Mouse (Mus musculus): Measurements from ENCODE around the gene Il6st. TPM values are rescaled to one million over a fixed set of nuclear protein-coding genes. Genes with fewer than 3 reads are reported as not detected.
A peak's percentile ranks its signal among the peaks of the same experiment; 100 is the strongest.

The Il6st gene
- polyA plus RNA-seq, 1 experiment = 33.6 TPM

DNA sequence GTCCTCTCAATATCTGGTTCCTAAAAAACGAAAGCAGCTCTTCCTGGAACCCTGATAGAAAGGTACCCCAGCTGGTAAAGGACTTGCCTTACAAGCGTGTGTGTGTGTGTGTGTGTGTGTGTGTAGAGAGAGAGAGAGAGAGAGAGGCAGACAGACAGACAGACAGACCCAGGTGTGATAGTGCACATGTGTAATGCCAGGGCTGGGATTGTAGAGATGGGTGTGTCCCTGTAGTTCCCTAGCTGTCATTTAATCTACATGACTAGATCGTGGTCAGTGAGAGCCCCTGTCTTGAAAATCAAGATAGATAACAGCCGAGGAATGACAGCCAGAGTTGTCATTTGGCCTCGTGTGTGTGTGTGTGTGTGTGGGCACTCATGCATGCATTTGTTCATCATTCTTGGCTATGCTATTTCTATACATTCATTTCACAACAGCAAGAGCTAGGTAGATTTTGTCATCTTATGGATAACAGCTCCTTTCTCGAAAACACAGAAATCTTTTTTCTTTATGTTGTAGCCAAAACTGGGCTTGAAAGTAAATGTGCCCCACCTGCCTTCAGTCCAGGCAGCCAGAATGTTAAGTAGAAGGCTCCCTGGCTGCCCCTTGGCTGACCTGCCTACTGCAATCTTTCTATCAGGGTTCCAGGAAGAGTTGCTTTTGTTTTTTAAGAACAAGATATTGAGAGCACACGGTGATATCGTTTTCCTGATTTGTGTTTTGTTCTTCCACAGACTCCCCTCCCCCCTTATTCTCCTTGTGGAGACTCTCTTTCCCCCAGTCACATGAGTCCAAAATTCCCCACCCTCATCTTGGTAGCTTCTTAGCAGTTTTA, 28.4 kb upstream of the Il6st start:
- DNase-seq = no peak
- no peaks in the 10 kb centered on the region for H3K36me3 ChIP-seq (ENCODE audit: control insufficient read depth, insufficient read depth, low read length)
- H3K27me3 ChIP-seq (replicated peaks; ENCODE audit: control insufficient read depth, insufficient read depth, low read length) = no peaks in the 10 kb centered on the region
- H3K4me3 ChIP-seq (ENCODE audit: insufficient read depth, low read depth, low read length) = no peak overlapping the region
- no peak for TF ChIP-seq CTCF (conservative IDR thresholded peaks at IDR 0.05; ENCODE audit: insufficient read depth, insufficient read length, low read depth, low read length)
- no peak for TF ChIP-seq POLR2A (IDR thresholded peaks at IDR 0.05; ENCODE audit: low read depth, low read length)
- H3K4me1 ChIP-seq (ENCODE audit: control insufficient read depth, insufficient read depth, low read length) = peaks cover 2% of the 10 kb centered on the region; the same call in 1 of the 2 replicates
- 56% methylated on average over 8 of the region's 8 CpGs for WGBS
- no peak overlapping the region for H3K27ac ChIP-seq (ENCODE audit: insufficient read depth, low read depth, low read length)

DNA sequence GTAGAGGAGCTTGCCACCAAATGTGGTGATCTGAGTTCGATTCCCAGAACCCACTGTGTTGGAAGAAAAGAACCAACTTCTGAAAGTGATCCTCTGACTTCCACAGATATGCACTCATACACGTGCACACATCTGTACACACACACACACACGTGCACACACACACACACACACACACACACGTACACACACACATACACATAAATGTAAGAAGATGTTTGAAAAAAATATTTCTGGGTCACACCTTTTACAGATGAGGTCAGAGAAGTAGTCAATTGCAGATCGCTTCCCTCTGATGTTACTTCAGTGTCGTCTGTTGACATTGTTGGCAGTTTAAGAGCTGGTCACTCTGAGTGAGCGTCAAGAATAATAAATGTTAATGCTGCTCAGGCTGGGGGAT, 27.6 kb upstream of the Il6st start:
- no peak overlapping the region for H3K27ac ChIP-seq (ENCODE audit: insufficient read depth, low read depth, low read length)
- H3K27me3 ChIP-seq (replicated peaks; ENCODE audit: control insufficient read depth, insufficient read depth, low read length) = no peaks in the 10 kb centered on the region
- no peak overlapping the region for H3K4me3 ChIP-seq (ENCODE audit: insufficient read depth, low read depth, low read length)
- H3K4me1 ChIP-seq (ENCODE audit: control insufficient read depth, insufficient read depth, low read length) = peaks cover 2% of the 10 kb centered on the region; the same call in 1 of the 2 replicates
- TF ChIP-seq POLR2A (IDR thresholded peaks at IDR 0.05; ENCODE audit: low read depth, low read length) (no peak), CTCF (conservative IDR thresholded peaks at IDR 0.05; ENCODE audit: insufficient read depth, insufficient read length, low read depth, low read length) (no peak)
- no peaks in the 10 kb centered on the region for H3K36me3 ChIP-seq (ENCODE audit: control insufficient read depth, insufficient read depth, low read length)
- WGBS = 90% methylated on average over 7 of the region's 7 CpGs
- no peak for DNase-seq

DNA sequence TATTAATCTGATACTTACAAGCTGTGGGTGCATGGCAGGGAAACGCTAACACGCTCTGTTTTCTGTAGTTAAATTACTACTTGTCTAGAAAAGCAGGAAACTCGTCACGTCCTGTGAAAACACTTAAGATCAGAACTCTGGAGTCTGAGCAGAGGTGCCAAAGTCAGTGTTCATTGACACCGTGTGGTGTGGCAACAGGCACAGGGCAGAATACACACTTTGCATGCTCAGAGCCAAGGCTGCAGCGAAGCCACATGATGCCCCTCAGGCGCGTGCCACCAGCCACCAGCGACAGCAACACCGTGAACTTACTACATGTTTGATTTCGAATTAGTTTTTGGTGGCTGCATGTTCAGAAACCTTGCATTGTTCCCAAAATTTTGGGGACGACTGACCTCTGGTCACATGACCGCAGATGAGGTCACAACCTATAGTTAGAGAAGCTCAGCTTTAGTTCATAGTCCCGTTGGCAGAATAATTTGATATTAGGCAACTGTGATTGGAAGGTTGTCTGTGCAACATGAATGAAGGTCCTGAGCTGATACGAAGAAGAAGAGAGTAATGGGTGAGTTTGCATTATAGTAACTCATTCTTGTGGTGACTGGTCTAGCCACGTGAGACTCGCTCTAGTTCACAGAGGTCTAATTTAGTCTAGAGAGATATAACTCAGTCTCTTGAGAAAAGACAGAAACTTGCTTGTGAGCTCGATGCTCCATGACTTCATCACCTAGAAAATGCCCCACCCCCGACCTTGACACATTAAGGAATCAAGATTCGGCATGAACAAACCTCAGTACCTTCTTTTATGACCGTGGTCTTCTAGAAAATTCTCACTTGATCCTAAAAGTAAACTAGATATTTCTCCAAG, 25.6 kb upstream of the Il6st start:
- no peak overlapping the region for H3K27ac ChIP-seq (ENCODE audit: insufficient read depth, low read depth, low read length)
- no peaks in the 10 kb centered on the region for H3K36me3 ChIP-seq (ENCODE audit: control insufficient read depth, insufficient read depth, low read length)
- H3K27me3 ChIP-seq (replicated peaks; ENCODE audit: control insufficient read depth, insufficient read depth, low read length) = no peaks in the 10 kb centered on the region
- no peak overlapping the region for H3K4me3 ChIP-seq (ENCODE audit: insufficient read depth, low read depth, low read length)
- WGBS = 87% methylated on average over 21 of the region's 21 CpGs
- DNase-seq = no peak
- TF ChIP-seq POLR2A (IDR thresholded peaks at IDR 0.05; ENCODE audit: low read depth, low read length) = no peak
- no peak for TF ChIP-seq CTCF (conservative IDR thresholded peaks at IDR 0.05; ENCODE audit: insufficient read depth, insufficient read length, low read depth, low read length)
- H3K4me1 ChIP-seq (ENCODE audit: control insufficient read depth, insufficient read depth, low read length) = peaks cover 2% of the 10 kb centered on the region; the same call in 1 of the 2 replicates

DNA sequence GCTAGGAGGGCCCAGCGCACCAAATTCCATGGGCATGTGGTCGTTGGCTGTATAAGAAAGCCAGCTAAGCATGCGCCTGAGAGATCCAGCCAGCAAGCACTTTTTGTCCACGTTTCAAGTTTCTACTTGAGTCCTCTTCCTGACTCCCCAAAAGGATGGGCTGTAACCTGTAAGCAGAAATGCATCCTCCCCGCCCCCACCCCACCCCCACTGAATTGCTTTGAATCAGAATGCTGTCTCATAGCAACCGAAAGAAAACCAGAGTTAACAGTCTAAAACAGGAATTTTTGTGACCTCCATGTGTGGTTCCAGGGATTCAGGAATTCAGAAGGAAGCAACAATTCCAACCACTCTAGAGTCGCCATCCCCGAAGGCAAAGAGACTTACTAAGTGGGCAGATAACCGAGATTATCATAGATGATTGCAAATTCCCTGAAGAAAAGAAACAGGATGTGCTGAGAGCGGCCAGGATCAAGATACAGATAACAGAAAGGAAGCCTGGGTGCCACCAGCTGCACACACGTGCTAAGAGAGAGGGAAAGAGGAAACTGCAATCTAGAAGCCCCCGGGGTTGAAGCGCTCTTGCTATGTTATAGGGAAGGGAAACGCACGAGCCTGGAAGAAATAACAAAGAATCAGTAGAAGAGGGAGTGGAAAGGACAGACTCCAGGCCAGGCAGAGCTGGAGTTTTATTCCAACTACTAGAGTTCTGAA, 24.6 kb upstream of the Il6st start:
- H3K4me1 ChIP-seq (ENCODE audit: control insufficient read depth, insufficient read depth, low read length) = peaks cover 2% of the 10 kb centered on the region; the same call in 1 of the 2 replicates
- no peak overlapping the region for H3K27ac ChIP-seq (ENCODE audit: insufficient read depth, low read depth, low read length)
- TF ChIP-seq CTCF (conservative IDR thresholded peaks at IDR 0.05; ENCODE audit: insufficient read depth, insufficient read length, low read depth, low read length) (no peak), POLR2A (IDR thresholded peaks at IDR 0.05; ENCODE audit: low read depth, low read length) (no peak)
- DNase-seq = no peak
- H3K4me3 ChIP-seq (ENCODE audit: insufficient read depth, low read depth, low read length) = no peak overlapping the region
- 28% methylated on average over 15 of the region's 15 CpGs for WGBS
- no peaks in the 10 kb centered on the region for H3K27me3 ChIP-seq (replicated peaks; ENCODE audit: control insufficient read depth, insufficient read depth, low read length)
- H3K36me3 ChIP-seq (ENCODE audit: control insufficient read depth, insufficient read depth, low read length) = no peaks in the 10 kb centered on the region

DNA sequence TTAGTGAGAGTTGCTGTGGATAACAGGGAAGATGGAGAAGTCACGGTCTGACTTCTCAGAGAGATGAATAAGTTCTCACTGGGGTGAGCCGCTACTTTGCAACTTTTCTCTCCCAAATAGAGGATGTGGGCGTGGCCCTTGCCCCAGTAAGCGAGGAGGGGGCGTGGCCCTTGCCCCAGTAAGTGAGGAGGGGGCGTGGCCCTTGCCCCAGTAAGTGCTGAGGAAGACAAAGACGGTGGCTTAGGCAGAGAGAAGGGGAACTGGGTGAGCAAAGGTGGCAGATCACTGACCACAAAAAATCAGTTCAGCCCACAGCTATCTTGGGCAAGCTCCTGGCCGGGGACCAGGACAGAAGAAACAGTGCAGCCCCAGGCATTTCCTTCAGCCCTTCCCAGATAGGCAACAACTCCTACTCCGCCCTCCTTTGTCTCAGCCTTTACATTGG, 23.9 kb upstream of the Il6st start:
- 12% methylated on average over 9 of the region's 9 CpGs for WGBS
- Histone ChIP-seq H3K36me3 (ENCODE audit: control insufficient read depth, insufficient read depth, low read length) (no peaks in the 10 kb centered on the region), H3K4me3 (ENCODE audit: insufficient read depth, low read depth, low read length) (no peak overlapping the region), H3K27ac (ENCODE audit: insufficient read depth, low read depth, low read length) (no peak overlapping the region), H3K4me1 (ENCODE audit: control insufficient read depth, insufficient read depth, low read length) (peaks cover 2% of the 10 kb centered on the region; the same call in 1 of the 2 replicates), H3K27me3 (replicated peaks; ENCODE audit: control insufficient read depth, insufficient read depth, low read length) (no peaks in the 10 kb centered on the region)
- peak; percentile 55 for DNase-seq
- TF ChIP-seq POLR2A (IDR thresholded peaks at IDR 0.05; ENCODE audit: low read depth, low read length) (no peak), CTCF (conservative IDR thresholded peaks at IDR 0.05; ENCODE audit: insufficient read depth, insufficient read length, low read depth, low read length) (no peak)

DNA sequence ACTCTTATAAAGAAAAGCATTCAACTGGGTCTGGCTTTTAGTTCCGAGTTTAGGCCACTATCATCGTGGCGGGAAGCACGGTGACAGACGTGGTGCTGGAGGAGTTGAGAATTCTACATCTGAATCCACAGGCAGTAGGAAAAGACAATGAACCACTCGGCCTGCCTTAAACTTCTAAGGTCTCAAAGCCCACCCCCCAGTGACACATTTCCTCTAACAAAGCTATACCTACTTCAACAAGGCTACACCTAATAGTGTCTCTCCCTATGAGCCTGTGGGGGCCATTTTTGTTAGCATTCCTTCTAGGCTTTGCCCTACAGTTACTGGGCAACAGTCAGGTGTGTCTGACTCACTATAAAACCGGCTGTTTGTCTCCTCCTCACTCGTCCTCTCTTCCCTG, 23.2 kb upstream of the Il6st start:
- peaks cover 2% of the 10 kb centered on the region; the same call in 1 of the 2 replicates for H3K4me1 ChIP-seq (ENCODE audit: control insufficient read depth, insufficient read depth, low read length)
- H3K36me3 ChIP-seq (ENCODE audit: control insufficient read depth, insufficient read depth, low read length) = no peaks in the 10 kb centered on the region
- WGBS = 82% methylated on average over 8 of the region's 8 CpGs
- H3K27me3 ChIP-seq (replicated peaks; ENCODE audit: control insufficient read depth, insufficient read depth, low read length) = no peaks in the 10 kb centered on the region
- no peak overlapping the region for H3K27ac ChIP-seq (ENCODE audit: insufficient read depth, low read depth, low read length)
- no peak overlapping the region for H3K4me3 ChIP-seq (ENCODE audit: insufficient read depth, low read depth, low read length)
- DNase-seq = no peak
- TF ChIP-seq CTCF (conservative IDR thresholded peaks at IDR 0.05; ENCODE audit: insufficient read depth, insufficient read length, low read depth, low read length) = no peak
- no peak for TF ChIP-seq POLR2A (IDR thresholded peaks at IDR 0.05; ENCODE audit: low read depth, low read length)
